Mouse (Mus musculus) telencephalon, adult 2 months (tissue): ENCODE results near the gene Bicd1.

Source experiments
- DNase-seq: peaks from one replicate; pipeline ENCODE4 v3.0.0-alpha.2; 2011; ENCODE audit warnings: low read depth, low spot score

The Bicd1 gene

DNA sequence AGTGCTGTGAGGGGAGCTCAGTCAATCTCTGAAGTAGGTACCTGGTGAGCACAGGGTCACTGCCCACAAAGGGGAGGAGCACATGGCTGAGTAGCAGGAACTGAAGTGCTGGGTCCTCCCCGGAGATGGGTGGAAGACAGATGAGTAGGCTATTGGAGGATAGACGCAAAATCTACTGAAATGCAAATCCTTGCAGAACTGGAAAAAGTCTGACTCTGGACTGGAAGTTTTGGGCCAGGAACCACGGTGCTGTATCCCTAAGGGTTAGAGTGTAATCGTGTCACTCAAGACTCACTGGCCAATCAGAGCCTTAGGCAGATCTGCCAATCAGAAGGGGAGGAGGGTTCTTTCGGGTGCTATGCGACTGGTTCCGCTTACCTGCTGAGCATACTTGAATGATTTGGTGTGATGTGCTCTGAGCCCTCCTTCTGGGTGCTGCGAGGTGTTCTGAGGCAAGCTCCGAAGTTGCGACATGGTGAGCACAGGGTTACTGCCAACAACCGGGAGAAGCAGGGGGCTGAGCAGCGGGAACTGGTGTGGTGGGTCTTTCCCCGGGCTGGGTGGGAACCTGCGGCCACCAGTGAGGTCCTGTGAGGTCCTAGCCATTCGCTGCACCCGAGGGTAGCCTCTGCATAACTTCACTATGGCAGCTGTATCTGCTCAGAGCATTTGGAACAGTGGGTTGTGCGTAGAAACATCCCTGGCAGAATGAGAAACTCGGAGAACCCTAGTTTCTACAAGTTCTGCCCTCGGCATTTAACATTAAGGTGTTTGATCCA is 157.2 kb downstream of the Bicd1 start:
- peak; percentile 69 for DNase-seq

DNA sequence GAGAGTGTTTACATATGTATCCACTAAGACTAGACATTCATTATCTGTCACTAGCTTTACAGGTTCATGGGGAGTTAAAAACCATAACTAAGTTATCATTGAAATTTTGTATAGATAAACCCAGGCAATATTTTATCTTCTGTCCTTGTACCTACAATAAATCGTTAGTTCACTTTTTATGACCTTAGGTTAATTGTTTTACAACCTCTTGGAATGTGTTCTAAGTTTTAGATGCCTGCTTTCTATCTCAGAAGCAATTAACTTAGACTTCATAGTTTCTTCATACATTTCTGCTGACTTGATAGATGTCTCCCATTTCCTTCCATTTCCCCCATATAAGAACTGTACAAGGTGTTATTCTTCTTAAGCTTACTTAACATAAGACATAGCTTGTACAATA is 158.5 kb downstream of the Bicd1 start:
- no peak for DNase-seq

DNA sequence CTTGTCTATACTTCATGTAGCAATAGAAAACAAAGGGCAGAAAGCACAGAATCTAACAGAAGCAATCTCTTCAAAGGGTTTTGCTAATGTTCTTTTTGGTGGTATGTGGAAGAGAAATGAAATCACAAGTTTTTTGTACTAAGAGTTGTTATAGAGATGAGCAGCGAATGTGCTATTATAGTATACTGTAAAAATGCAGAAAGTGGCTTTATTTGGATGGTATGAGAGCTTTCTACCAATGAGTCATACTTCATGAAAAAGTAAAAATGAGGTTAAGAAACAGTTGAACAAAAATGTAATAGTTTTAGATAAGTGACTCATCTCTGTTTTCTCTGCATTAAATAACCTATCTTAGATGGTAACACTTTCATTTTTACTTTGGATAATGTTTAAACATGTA is 165.6 kb downstream of the Bicd1 start:
- DNase-seq: peak; percentile 31

DNA sequence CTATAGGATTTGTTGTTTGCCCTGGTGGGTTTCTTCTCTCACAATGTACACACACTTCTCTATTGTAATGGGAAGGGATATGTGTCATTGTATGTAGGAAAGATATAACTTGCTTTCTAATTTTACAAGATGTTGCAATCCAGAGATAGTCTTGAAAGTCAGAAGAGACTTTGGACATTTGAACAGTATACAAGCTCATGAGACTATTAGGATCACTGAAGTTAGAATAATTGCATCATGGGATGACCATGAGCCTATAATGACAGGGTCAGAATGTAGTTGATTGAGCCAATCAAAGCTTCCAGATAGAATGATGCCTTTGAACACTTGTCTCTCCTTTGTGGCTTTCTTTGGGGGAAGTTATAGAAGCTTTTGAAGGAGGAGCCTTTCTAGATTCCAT is 171.4 kb downstream of the Bicd1 start:
- no peak for DNase-seq

DNA sequence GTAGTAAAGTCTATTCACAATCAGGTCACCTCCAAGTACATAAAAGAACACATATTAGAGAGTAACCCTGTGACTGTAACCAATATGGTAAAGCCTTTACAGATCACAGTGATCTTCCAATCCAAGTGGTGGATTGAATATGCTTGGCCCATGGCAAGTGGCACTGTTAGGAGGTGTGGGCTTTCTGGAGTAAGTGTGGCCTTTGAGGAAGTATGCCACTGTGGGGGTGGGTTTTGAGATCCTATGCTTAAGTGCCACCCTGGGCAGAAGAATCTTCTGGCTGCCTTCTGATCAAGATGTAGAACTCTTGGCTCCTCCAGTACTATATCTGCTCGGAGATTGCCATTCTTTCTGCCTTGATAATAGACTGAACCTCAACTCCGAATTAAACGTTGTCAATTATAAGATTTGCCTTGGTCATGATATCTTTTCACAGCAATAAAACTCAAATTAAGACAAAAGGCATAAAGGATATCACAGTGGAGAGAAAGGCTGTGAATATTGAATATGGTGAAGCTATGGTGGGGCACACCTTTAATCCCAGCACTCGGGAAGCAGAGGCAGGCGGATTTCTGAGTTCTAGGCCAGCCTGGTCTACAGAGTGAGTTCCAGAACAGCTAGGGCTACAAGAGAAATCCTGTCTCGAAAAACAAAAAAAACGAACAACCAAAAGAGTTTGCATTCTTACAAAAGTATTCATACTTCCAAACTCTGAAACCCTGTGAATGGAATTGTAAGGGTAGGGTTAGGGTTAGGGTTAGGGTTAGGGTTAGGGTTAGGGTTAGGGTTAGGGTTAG is 177.2 kb downstream of the Bicd1 start:
- no peak for DNase-seq
